Mouse (Mus musculus) bone marrow macrophage, adult 2 months (primary cell): ENCODE results near the gene Cog6.

Experiments
- CTCF ChIP-seq: IDR thresholded peaks from 2 replicates; pipeline ENCODE4 v1.5.1; 2012; ENCODE audit warnings: low read depth, mild to moderate bottlenecking, low read length, moderate library complexity
- POLR2A ChIP-seq: IDR thresholded peaks from 2 replicates; pipeline ENCODE4 v1.6.1; 2012; ENCODE audit warnings: mild to moderate bottlenecking, low read depth, low read length, borderline replicate concordance

GRCm38 (mm10) chr3:53066095-53066372, 49.0 kb upstream of the Cog6 start:
- TF ChIP-seq POLR2A, result no peak
- TF ChIP-seq CTCF, result no peak
